24 mouse cellular contexts compared by ENCODE assay signal in the genomic region with DNA sequence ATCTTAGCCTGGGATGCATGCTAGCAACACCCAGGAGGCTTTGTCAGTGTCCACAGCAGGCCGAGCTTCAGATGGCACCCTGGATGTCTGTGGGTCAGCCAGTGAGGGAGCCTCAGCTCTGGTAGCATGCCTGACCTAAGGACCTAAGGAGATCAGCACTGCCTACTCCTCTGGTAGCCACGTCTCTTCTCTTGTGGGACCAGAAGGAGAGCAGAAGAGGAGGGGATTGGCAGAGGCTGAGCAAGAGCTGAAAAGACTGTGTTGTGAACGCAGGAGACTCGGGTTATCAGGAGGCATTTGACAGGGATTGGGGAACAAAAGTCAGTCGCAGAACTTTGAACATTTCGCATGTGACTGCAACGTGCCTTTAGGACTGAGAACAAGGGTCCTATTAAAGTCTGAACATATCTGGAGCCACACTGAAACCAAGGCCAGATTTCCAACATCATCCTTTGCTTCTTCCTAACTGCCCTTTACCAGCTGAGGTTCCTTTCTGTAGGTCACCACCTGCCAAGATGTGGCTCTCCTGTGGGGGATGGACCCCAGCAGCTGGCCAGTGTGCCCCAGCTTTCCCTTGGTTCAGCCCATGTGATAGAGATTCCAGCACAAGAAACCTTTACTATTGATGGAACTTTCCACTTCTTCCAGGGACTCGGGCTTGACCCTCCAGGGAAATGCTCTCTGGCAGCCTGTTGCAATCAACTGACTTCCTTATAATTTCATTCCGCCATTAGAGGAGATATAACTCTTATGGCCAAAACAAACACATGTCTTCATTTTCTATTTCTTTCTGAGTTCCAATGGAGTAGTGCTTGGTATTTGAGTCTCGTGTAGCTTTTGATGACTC.
DNase-seq lines count a peak whose midpoint lies in the region; ATAC-seq and TF ChIP-seq lines count a peak whose summit lies in the region.
"Had no signal": no experiment of that assay in that cellular context is flagged by ENCODE, and none has a peak within 500 bp of the region (broad histone marks: within the 10 kb centered on the region; RNA-seq: fewer than 3 reads in every experiment).

No protein-coding gene starts in this region.

- H3K4me3 ChIP-seq in kidney, adult 2 months (ENCODE audit: insufficient read depth, low read depth, low read length) = no peak overlapping the region
- H3K4me3 ChIP-seq in limb, embryonic 15.5 days = no peak overlapping the region
- no peak overlapping the region for H3K4me3 ChIP-seq in limb, embryonic 10.5 days
- H3K4me3 ChIP-seq: liver, embryonic 12.5 days; midbrain, embryonic 12.5 days; neural tube, embryonic 15.5 days had no signal

- H3K27me3 ChIP-seq in kidney, adult 2 months (replicated peaks; ENCODE audit: control insufficient read depth, insufficient read depth, low read length) = no peaks in the 10 kb centered on the region
- no peaks in the 10 kb centered on the region for H3K27me3 ChIP-seq in limb, embryonic 15.5 days
- no peaks in the 10 kb centered on the region for H3K27me3 ChIP-seq in limb, embryonic 10.5 days (ENCODE audit: low read depth, poor library complexity, severe bottlenecking)
- H3K27me3 ChIP-seq: liver, embryonic 12.5 days; neural tube, embryonic 15.5 days had no signal

- 0 out of 2 replicates have a peak, but pooled peaks have one; percentile 24 for ATAC-seq in limb, embryonic 15.5 days (ENCODE audit: insufficient number of reproducible peaks, low FRiP score, low TSS enrichment, low read depth)
- ATAC-seq: activated CD4-positive, CD25-positive, alpha-beta regulatory T cell, adult 4 months; forebrain, embryonic 16.5 days; hindbrain, postnatal 0 days; intestine, embryonic 16.5 days; liver, embryonic 12.5 days had no signal

- H3K4me1 ChIP-seq in kidney, adult 2 months (ENCODE audit: control insufficient read depth, insufficient read depth, low read length) = peaks cover 4% of the 10 kb centered on the region
- peaks cover 10% of the 10 kb centered on the region for H3K4me1 ChIP-seq in limb, embryonic 15.5 days
- H3K4me1 ChIP-seq in limb, embryonic 10.5 days = peaks cover 10% of the 10 kb centered on the region
- H3K4me1 ChIP-seq: liver, embryonic 12.5 days had no signal

- TF ChIP-seq CTCF in kidney, adult 2 months (conservative IDR thresholded peaks at IDR 0.05; ENCODE audit: insufficient read depth, insufficient read length, low read depth, low read length) = no peak

- peak overlapping the region; percentile 56; the same call in 1 of the 2 replicates for H3K27ac ChIP-seq in kidney, adult 2 months (ENCODE audit: insufficient read depth, low read depth, low read length)
- no peak overlapping the region for H3K27ac ChIP-seq in limb, embryonic 15.5 days
- H3K27ac ChIP-seq in limb, embryonic 10.5 days = no peak overlapping the region
- H3K27ac ChIP-seq: hindbrain, postnatal 0 days; liver, embryonic 12.5 days; midbrain, embryonic 12.5 days; neural tube, embryonic 15.5 days had no signal

- no peak for TF ChIP-seq POLR2A in kidney, adult 2 months (IDR thresholded peaks at IDR 0.05; ENCODE audit: low read depth, low read length)

- H3K9ac ChIP-seq in limb, embryonic 15.5 days = no peak overlapping the region
- H3K9ac ChIP-seq: liver, embryonic 12.5 days; midbrain, embryonic 12.5 days; neural tube, embryonic 15.5 days had no signal

- DNase-seq in heart, adult 18-20 months = peak; percentile 59 to 60
- DNase-seq in heart, postnatal 4 days = no peak
- DNase-seq in kidney, adult 2 months = peak; percentile 57
- no peak for DNase-seq in kidney, postnatal 14 days
- no peak for DNase-seq in limb, embryonic 10.5 days (ENCODE audit: low spot score)
- peak; percentile 33 to 44 for DNase-seq in kidney, postnatal 36 days
- DNase-seq in cerebellum, postnatal 25 days = no peak
- DNase-seq: adrenal gland, postnatal 10 days; cerebellum, adult 8-10 months; layer of hippocampus, adult 9-11 months; left cerebral cortex, postnatal 4 days; lung, adult 18-20 months; lung, postnatal 10 days; right cerebral cortex, adult 18-20 months; right cerebral cortex, postnatal 4 days; thymus, postnatal 25 days had no signal

- H3K36me3 ChIP-seq in kidney, adult 2 months (ENCODE audit: control insufficient read depth, insufficient read depth, low read length) = no peaks in the 10 kb centered on the region
- no peaks in the 10 kb centered on the region for H3K36me3 ChIP-seq in limb, embryonic 15.5 days
- no peaks in the 10 kb centered on the region for H3K36me3 ChIP-seq in limb, embryonic 10.5 days
- H3K36me3 ChIP-seq: liver, embryonic 12.5 days; midbrain, embryonic 12.5 days; neural tube, embryonic 15.5 days had no signal

- no peaks in the 10 kb centered on the region for H3K9me3 ChIP-seq in limb, embryonic 15.5 days
- H3K9me3 ChIP-seq in limb, embryonic 10.5 days (replicated peaks) = no peaks in the 10 kb centered on the region
- H3K9me3 ChIP-seq: liver, embryonic 12.5 days; midbrain, embryonic 12.5 days; neural tube, embryonic 15.5 days had no signal

- WGBS in kidney, adult 2 months = 64% methylated on average over 10 of the region's 10 CpGs
- 70% methylated on average over 10 of the region's 10 CpGs for WGBS in limb, embryonic 15.5 days
- 88% methylated on average over 10 of the region's 10 CpGs for WGBS in limb, embryonic 10.5 days

- H3K4me2 ChIP-seq in limb, embryonic 15.5 days = no peak overlapping the region
- H3K4me2 ChIP-seq: liver, embryonic 12.5 days; midbrain, embryonic 12.5 days; neural tube, embryonic 15.5 days had no signal

Comparison
In these comparisons a context has a peak if more than half of its experiments do, and no peak if none do; other contexts are left out.
1. DNase-seq: peak in heart, adult 18-20 months (2 of 2), kidney, adult 2 months (single experiment) and kidney, postnatal 36 days (2 of 2); none in heart, postnatal 4 days (single experiment), kidney, postnatal 14 days (single experiment), limb, embryonic 10.5 days (single experiment) and cerebellum, postnatal 25 days (0 of 2).